Mouse (Mus musculus): ENCODE measurements around the gene Dync1li2. TPM values are rescaled to one million over a fixed set of nuclear protein-coding genes. Genes with fewer than 3 reads are reported as not detected.

The Dync1li2 gene
- polyA plus RNA-seq, 1 experiment from 2014 or later, result 19.0 TPM

DNA sequence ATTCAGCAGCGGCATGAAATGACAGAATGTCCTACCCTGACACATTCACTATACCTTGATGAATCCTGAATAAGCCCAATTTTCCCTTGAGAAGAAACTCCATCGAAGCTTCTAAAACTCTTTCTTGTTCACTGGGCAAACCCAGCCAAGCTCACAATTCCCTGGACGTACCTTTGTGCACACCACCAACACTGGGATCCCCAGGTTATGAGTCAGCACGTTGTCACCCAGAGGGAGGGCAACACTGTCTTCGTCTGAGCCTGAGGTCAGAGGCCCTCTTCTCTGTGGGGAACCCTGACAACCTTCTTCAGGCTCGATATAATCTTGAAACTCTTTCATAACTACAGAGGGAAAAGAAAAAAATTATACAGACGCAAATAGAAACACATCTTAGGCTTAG lies 12.6 kb downstream of the Dync1li2 start:
- no peaks in the 10 kb centered on the region for H3K27me3 ChIP-seq (replicated peaks; ENCODE audit: control insufficient read depth, insufficient read depth, low read length)
- no peak for ATAC-seq
- H3K4me1 ChIP-seq (replicated peaks; ENCODE audit: control insufficient read depth, insufficient read depth, low read length), result no peaks in the 10 kb centered on the region
- WGBS, result 79% methylated on average over 7 of the region's 7 CpGs
- H3K9ac ChIP-seq (ENCODE audit: low read depth, low read length), result no peak overlapping the region
- H3K9me3 ChIP-seq (ENCODE audit: control insufficient read depth), result no peaks in the 10 kb centered on the region
- TF ChIP-seq CTCF (IDR thresholded peaks at IDR 0.05; ENCODE audit: low read depth), result no peak
- H3K27ac ChIP-seq (ENCODE audit: low read depth, low read length), result no peak overlapping the region
- no peak overlapping the region for H3K4me3 ChIP-seq (ENCODE audit: low read depth, low read length)
- H3K4me2 ChIP-seq (replicated peaks; ENCODE audit: low read depth), result no peak overlapping the region
- H3K36me3 ChIP-seq (ENCODE audit: control insufficient read depth, insufficient read depth), result peaks cover 89% of the 10 kb centered on the region

- no peak overlapping the region for H3K4me2 ChIP-seq (replicated peaks; ENCODE audit: low read depth)
- WGBS, result 90% methylated on average over 13 of the region's 13 CpGs
- H3K9me3 ChIP-seq (ENCODE audit: control insufficient read depth), result no peaks in the 10 kb centered on the region
- no peak overlapping the region for H3K27ac ChIP-seq (ENCODE audit: low read depth, low read length)
- no peak for TF ChIP-seq CTCF (IDR thresholded peaks at IDR 0.05; ENCODE audit: low read depth)
- H3K36me3 ChIP-seq (ENCODE audit: control insufficient read depth, insufficient read depth), result peaks cover 95% of the 10 kb centered on the region
- H3K9ac ChIP-seq (ENCODE audit: low read depth, low read length), result no peak overlapping the region
- no peaks in the 10 kb centered on the region for H3K27me3 ChIP-seq (replicated peaks; ENCODE audit: control insufficient read depth, insufficient read depth, low read length)
- ATAC-seq, result no peak
- H3K4me1 ChIP-seq (replicated peaks; ENCODE audit: control insufficient read depth, insufficient read depth, low read length), result no peaks in the 10 kb centered on the region
- H3K4me3 ChIP-seq (ENCODE audit: low read depth, low read length), result no peak overlapping the region
These were observed 15.1 kb downstream of the Dync1li2 start for GRCm38 (mm10) chr8:104427703-104428102.

DNA sequence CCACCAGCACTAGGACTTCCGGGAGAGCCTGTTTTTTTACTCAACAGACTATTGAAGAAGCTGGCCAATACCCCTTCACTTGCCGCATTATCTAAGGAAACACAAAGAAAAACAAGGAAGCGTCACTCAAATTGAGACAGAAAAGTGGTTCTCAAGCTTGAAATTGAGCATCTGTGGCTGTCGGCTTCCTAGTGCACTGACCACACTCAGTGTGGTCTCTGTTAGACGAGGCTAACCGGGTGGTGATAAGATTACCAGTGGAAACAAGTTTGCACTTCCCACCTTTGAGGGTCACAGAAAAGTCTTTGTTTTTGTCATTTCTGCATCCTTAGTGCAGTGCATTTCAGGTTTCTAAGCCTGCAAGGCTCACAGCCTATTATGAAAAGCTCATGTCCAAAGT lies 20.5 kb downstream of the Dync1li2 start:
- no peaks in the 10 kb centered on the region for H3K27me3 ChIP-seq (replicated peaks; ENCODE audit: control insufficient read depth, insufficient read depth, low read length)
- 87% methylated on average over 6 of the region's 6 CpGs for WGBS
- H3K4me1 ChIP-seq (replicated peaks; ENCODE audit: control insufficient read depth, insufficient read depth, low read length), result no peaks in the 10 kb centered on the region
- TF ChIP-seq CTCF (IDR thresholded peaks at IDR 0.05; ENCODE audit: low read depth), result no peak
- H3K9ac ChIP-seq (ENCODE audit: low read depth, low read length), result no peak overlapping the region
- no peak for ATAC-seq
- H3K9me3 ChIP-seq (ENCODE audit: control insufficient read depth), result no peaks in the 10 kb centered on the region
- no peak overlapping the region for H3K4me2 ChIP-seq (replicated peaks; ENCODE audit: low read depth)
- H3K4me3 ChIP-seq (ENCODE audit: low read depth, low read length), result no peak overlapping the region
- H3K27ac ChIP-seq (ENCODE audit: low read depth, low read length), result no peak overlapping the region
- peaks cover 84% of the 10 kb centered on the region for H3K36me3 ChIP-seq (ENCODE audit: control insufficient read depth, insufficient read depth)

GRCm38 (mm10) chr8:104416022-104416421 lies 26.8 kb downstream of the Dync1li2 start:
- WGBS, result 85% methylated on average over 6 of the region's 6 CpGs
- Histone ChIP-seq H3K36me3 (ENCODE audit: control insufficient read depth, insufficient read depth) (peaks cover 27% of the 10 kb centered on the region), H3K4me1 (replicated peaks; ENCODE audit: control insufficient read depth, insufficient read depth, low read length) (no peaks in the 10 kb centered on the region), H3K4me2 (replicated peaks; ENCODE audit: low read depth) (no peak overlapping the region), H3K27ac (ENCODE audit: low read depth, low read length) (no peak overlapping the region), H3K9ac (ENCODE audit: low read depth, low read length) (no peak overlapping the region), H3K4me3 (ENCODE audit: low read depth, low read length) (no peak overlapping the region), H3K27me3 (replicated peaks; ENCODE audit: control insufficient read depth, insufficient read depth, low read length) (no peaks in the 10 kb centered on the region), H3K9me3 (ENCODE audit: control insufficient read depth) (no peaks in the 10 kb centered on the region)
- no peak for ATAC-seq
- no peak for TF ChIP-seq CTCF (IDR thresholded peaks at IDR 0.05; ENCODE audit: low read depth)

DNA sequence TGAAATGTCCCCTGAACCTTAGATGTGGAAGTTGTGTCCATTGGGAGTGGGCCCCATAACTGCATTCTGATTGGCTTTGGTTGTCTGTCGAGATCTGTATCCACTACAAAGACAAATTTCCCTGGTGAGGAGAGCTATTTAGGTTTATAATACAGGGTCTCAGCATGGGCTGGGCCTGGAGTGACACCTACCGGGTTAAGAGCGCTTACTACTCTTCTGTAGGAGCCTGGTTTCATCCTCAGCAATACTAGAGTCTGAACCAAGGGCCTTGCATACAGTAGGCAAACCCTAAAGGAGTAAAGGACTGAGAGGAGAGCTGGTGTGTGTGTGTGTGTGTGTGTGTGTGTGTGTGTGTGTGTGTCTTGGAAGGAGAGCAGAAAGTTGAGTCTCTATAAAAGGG lies 28.6 kb downstream of the Dync1li2 start:
- 59% methylated on average over 3 of the region's 3 CpGs for WGBS
- ATAC-seq, result no peak
- peaks cover 11% of the 10 kb centered on the region; the same call in 1 of the 2 replicates for H3K36me3 ChIP-seq (ENCODE audit: control insufficient read depth, insufficient read depth)
- H3K4me1 ChIP-seq (replicated peaks; ENCODE audit: control insufficient read depth, insufficient read depth, low read length), result no peaks in the 10 kb centered on the region
- no peak overlapping the region for H3K4me2 ChIP-seq (replicated peaks; ENCODE audit: low read depth)
- peak; percentile 53 for TF ChIP-seq CTCF (IDR thresholded peaks at IDR 0.05; ENCODE audit: low read depth)
- no peak overlapping the region for H3K27ac ChIP-seq (ENCODE audit: low read depth, low read length)
- H3K27me3 ChIP-seq (replicated peaks; ENCODE audit: control insufficient read depth, insufficient read depth, low read length), result no peaks in the 10 kb centered on the region
- H3K4me3 ChIP-seq (ENCODE audit: low read depth, low read length), result no peak overlapping the region
- H3K9ac ChIP-seq (ENCODE audit: low read depth, low read length), result no peak overlapping the region
- no peaks in the 10 kb centered on the region for H3K9me3 ChIP-seq (ENCODE audit: control insufficient read depth)

GRCm38 (mm10) chr8:104413770-104414169 lies 29.1 kb downstream of the Dync1li2 start:
- H3K9ac ChIP-seq (ENCODE audit: low read depth, low read length), result no peak overlapping the region
- no peak overlapping the region for H3K27ac ChIP-seq (ENCODE audit: low read depth, low read length)
- ATAC-seq, result no peak
- H3K9me3 ChIP-seq (ENCODE audit: control insufficient read depth), result no peaks in the 10 kb centered on the region
- H3K36me3 ChIP-seq (ENCODE audit: control insufficient read depth, insufficient read depth), result peaks cover 10% of the 10 kb centered on the region; the same call in 1 of the 2 replicates
- H3K4me1 ChIP-seq (replicated peaks; ENCODE audit: control insufficient read depth, insufficient read depth, low read length), result no peaks in the 10 kb centered on the region
- H3K4me3 ChIP-seq (ENCODE audit: low read depth, low read length), result no peak overlapping the region
- TF ChIP-seq CTCF (IDR thresholded peaks at IDR 0.05; ENCODE audit: low read depth), result no peak
- WGBS, result 58% methylated on average over 4 of the region's 4 CpGs
- no peak overlapping the region for H3K4me2 ChIP-seq (replicated peaks; ENCODE audit: low read depth)
- no peaks in the 10 kb centered on the region for H3K27me3 ChIP-seq (replicated peaks; ENCODE audit: control insufficient read depth, insufficient read depth, low read length)

All from intestine, postnatal 0 days (tissue).